Mouse (Mus musculus): ENCODE measurements around the gene Gli3. TPM values are rescaled to one million over a fixed set of nuclear protein-coding genes. Genes with fewer than 3 reads are reported as not detected.

Gli3 gene
- polyA plus RNA-seq, 1 experiment from 2014 or later: 4.8 TPM

DNA sequence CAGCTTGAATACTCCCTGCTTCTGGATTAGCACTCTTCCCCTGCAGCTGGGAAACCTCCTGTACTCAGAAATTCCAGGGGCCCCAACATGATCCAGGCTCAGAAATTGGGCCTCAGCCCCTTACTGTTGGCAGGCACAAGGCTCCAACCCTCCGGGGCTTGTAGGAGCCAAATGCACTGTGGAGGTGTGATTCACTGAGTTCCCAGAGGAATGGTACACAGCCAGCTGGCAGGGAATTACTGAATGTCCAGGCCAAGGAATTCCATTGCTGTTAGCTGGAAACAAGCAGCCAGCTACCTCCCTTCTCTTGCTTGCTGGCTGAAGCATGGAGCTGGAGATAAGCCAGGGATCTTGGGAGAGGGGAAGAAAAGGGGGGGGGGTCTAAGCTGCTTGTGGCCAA is 278.7 kb downstream of the Gli3 start:
- H3K9ac ChIP-seq (ENCODE audit: low read depth, low read length): no peak overlapping the region
- no peaks in the 10 kb centered on the region for H3K36me3 ChIP-seq (ENCODE audit: control insufficient read depth, insufficient read depth, low read length)
- no peak overlapping the region for H3K4me2 ChIP-seq (ENCODE audit: low read length)
- no peaks in the 10 kb centered on the region for H3K27me3 ChIP-seq (ENCODE audit: control insufficient read depth, insufficient read depth, low read depth, low read length)
- H3K4me1 ChIP-seq (ENCODE audit: control insufficient read depth, insufficient read depth, low read length): no peaks in the 10 kb centered on the region; the same call in 1 of the 2 replicates
- H3K27ac ChIP-seq (ENCODE audit: low read length): no peak overlapping the region
- 62% methylated on average over 1 of the region's 1 CpGs for WGBS
- H3K9me3 ChIP-seq (replicated peaks; ENCODE audit: control insufficient read depth, low read length, poor library complexity, severe bottlenecking): peaks cover 5% of the 10 kb centered on the region; the same call in 1 of the 2 replicates
- peak; percentile 89 for ATAC-seq
- no peak overlapping the region for H3K4me3 ChIP-seq (ENCODE audit: low read depth, low read length)

DNA sequence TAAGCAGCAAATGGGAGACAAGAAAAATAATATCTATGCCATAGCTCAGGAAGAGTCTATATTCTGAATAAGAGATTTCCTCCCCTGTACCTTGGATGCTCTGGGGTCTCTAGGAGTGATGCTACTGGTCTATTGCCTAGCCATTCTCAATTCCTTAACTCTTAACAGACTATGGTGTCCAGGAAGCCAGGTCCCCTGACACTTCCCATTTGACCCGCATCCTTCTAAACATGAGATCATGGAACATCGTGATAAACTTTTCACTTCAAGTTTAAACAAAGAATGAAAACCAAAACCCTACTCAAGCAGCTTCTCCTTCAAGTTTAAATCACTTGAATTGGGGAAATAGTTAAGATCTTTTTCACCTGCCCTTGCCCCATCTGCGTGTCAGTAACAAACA is 279.3 kb downstream of the Gli3 start:
- H3K36me3 ChIP-seq (ENCODE audit: control insufficient read depth, insufficient read depth, low read length): no peaks in the 10 kb centered on the region
- no peak overlapping the region for H3K27ac ChIP-seq (ENCODE audit: low read length)
- H3K4me1 ChIP-seq (ENCODE audit: control insufficient read depth, insufficient read depth, low read length): no peaks in the 10 kb centered on the region; the same call in 1 of the 2 replicates
- ATAC-seq: no peak
- H3K27me3 ChIP-seq (ENCODE audit: control insufficient read depth, insufficient read depth, low read depth, low read length): no peaks in the 10 kb centered on the region
- no peak overlapping the region for H3K9ac ChIP-seq (ENCODE audit: low read depth, low read length)
- H3K9me3 ChIP-seq (replicated peaks; ENCODE audit: control insufficient read depth, low read length, poor library complexity, severe bottlenecking): peaks cover 5% of the 10 kb centered on the region; the same call in 1 of the 2 replicates
- no peak overlapping the region for H3K4me2 ChIP-seq (ENCODE audit: low read length)
- 91% methylated on average over 3 of the region's 3 CpGs for WGBS
- no peak overlapping the region for H3K4me3 ChIP-seq (ENCODE audit: low read depth, low read length)

DNA sequence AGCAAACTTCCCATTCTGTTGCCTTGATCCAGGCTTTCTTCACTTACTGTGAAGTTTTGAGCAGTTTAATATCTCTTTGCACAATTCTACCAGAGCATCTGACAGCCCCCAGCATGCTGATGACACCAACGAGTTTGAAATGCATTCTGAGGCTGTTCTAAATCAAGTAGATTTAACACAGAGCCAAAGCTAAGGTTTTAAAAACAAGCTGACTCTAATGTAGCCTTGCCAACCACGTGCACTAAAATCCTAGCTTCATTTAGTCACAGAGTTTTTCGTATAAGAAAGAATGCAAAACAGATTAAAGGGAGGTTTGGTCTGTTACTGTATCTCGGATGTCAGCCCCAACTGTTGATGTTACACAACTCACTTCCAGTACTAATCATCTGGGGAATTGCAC is 279.7 kb downstream of the Gli3 start:
- no peak for ATAC-seq
- Histone ChIP-seq H3K27me3 (ENCODE audit: control insufficient read depth, insufficient read depth, low read depth, low read length) (no peaks in the 10 kb centered on the region), H3K4me1 (ENCODE audit: control insufficient read depth, insufficient read depth, low read length) (no peaks in the 10 kb centered on the region; the same call in 1 of the 2 replicates), H3K4me2 (ENCODE audit: low read length) (no peak overlapping the region), H3K36me3 (ENCODE audit: control insufficient read depth, insufficient read depth, low read length) (no peaks in the 10 kb centered on the region), H3K9ac (ENCODE audit: low read depth, low read length) (no peak overlapping the region), H3K4me3 (ENCODE audit: low read depth, low read length) (no peak overlapping the region), H3K9me3 (replicated peaks; ENCODE audit: control insufficient read depth, low read length, poor library complexity, severe bottlenecking) (peaks cover 5% of the 10 kb centered on the region; the same call in 1 of the 2 replicates), H3K27ac (ENCODE audit: low read length) (no peak overlapping the region)
- WGBS: 74% methylated on average over 4 of the region's 4 CpGs

DNA sequence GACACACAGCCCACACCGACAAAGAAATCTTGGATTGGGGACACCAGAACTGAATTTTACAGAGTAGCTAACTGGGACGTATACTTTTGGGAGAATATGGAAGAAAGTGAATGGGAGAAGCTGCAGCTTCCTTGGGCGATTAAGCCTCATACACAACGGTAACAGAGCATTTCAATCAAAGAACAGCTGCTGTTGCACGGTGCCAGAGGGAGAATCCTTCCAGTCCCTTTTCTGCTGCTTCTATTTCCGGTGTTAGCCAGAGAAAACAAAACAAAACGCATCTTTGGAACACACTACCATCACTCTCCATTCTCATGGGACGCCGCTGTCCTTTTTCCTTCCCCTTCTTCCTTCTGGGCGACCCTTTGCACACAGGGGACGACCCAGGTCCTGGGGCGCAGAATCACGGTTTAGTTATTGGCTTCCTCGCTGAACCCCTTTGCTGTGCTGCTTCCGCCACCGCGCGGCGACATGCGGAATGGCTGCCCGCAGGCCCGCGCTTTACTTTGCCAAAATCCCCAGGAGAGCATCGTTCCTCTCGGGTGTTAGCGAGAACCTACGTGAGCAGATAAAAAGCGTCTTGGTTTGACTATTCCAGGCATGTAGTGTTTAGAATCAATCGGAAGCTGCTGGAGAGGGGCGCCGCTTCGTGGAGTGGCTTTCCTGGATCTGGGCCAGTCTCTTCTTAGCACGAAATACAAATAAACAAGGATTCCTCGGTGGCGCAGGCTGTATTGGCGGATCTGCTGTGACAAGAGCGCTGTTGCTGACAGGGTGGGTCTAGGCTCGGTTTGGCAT is 296.0 kb downstream of the Gli3 start:
- no peaks in the 10 kb centered on the region for H3K27me3 ChIP-seq (ENCODE audit: control insufficient read depth, insufficient read depth, low read depth, low read length)
- no peaks in the 10 kb centered on the region for H3K36me3 ChIP-seq (ENCODE audit: control insufficient read depth, insufficient read depth, low read length)
- peak; percentile 93 for ATAC-seq
- H3K9ac ChIP-seq (ENCODE audit: low read depth, low read length): peak overlapping the region; percentile 70
- H3K4me1 ChIP-seq (ENCODE audit: control insufficient read depth, insufficient read depth, low read length): peaks cover 14% of the 10 kb centered on the region
- peak overlapping the region; percentile 40 for H3K4me3 ChIP-seq (ENCODE audit: low read depth, low read length)
- peak overlapping the region; percentile 65 for H3K4me2 ChIP-seq (ENCODE audit: low read length)
- no peaks in the 10 kb centered on the region for H3K9me3 ChIP-seq (replicated peaks; ENCODE audit: control insufficient read depth, low read length, poor library complexity, severe bottlenecking)
- peak overlapping the region; percentile 89 for H3K27ac ChIP-seq (ENCODE audit: low read length)
- WGBS: 3% methylated on average over 38 of the region's 38 CpGs

DNA sequence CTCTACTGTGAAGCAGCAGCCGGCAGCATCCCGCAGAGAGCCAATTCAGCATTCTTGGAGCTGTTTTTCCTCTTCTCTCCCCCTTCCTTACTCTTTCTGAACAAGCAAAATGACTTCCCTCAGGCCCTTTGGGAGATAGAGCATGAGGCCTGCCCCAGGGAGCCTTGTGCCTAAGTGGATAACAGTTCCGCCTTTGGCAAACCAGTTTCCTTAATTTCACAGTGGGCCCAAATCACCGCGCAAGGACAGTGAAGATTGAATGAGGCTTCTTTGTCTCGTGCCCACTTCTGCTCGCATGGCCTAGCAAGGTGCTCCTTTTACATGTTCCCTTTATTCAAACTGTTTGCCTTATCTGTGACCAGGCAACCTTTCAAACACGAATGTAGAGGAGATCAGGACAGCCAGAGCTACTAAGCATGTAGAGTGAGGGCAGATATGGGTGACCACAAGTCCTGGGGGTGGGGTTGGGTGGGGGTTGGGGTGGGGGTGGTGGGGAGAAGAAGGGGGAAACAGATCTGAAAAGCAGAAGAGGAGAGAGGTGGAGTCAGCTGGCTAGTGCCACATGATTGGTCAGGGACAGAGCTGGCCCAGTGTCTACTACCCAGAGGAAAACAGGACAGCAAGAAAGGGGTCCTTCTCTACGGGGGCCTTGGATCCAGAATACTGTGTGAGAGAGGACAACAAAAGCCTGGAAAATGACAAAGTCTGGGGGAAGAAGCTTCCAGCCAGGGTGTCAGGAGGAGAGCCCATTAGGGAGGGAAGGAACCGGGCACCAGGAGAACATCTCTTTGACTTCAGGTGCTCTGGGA is 296.8 kb downstream of the Gli3 start:
- H3K9me3 ChIP-seq (replicated peaks; ENCODE audit: control insufficient read depth, low read length, poor library complexity, severe bottlenecking): no peaks in the 10 kb centered on the region
- H3K4me1 ChIP-seq (ENCODE audit: control insufficient read depth, insufficient read depth, low read length): peaks cover 14% of the 10 kb centered on the region
- H3K27ac ChIP-seq (ENCODE audit: low read length): peak overlapping the region; percentile 89
- WGBS: 8% methylated on average over 10 of the region's 10 CpGs
- peak overlapping the region; percentile 65 for H3K4me2 ChIP-seq (ENCODE audit: low read length)
- peak overlapping the region; percentile 70 for H3K9ac ChIP-seq (ENCODE audit: low read depth, low read length)
- no peaks in the 10 kb centered on the region for H3K27me3 ChIP-seq (ENCODE audit: control insufficient read depth, insufficient read depth, low read depth, low read length)
- no peaks in the 10 kb centered on the region for H3K36me3 ChIP-seq (ENCODE audit: control insufficient read depth, insufficient read depth, low read length)
- H3K4me3 ChIP-seq (ENCODE audit: low read depth, low read length): peak overlapping the region; percentile 40
- peak; percentile 44 for ATAC-seq

DNA sequence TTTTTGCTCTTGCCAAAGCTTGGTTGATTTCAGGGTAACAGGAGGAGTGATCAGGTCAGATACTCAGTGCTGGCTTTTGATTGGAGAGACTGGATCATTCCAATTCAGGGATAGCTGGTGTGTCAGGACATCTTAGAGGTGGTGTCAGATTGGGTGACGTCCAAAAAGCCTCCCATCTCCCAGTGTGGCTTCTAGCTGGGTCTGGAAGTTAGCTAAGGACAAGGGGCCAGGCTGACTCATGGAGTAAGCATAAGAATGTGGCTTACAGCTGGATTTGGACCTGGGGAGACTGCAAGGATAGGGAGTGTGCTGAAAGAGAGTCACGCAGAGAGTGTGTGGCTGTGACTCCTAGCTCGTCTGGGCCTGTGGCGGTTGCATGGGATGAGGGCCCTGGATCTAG is 299.3 kb downstream of the Gli3 start:
- 90% methylated on average over 4 of the region's 4 CpGs for WGBS
- Histone ChIP-seq H3K27ac (ENCODE audit: low read length) (no peak overlapping the region), H3K36me3 (ENCODE audit: control insufficient read depth, insufficient read depth, low read length) (no peaks in the 10 kb centered on the region), H3K4me2 (ENCODE audit: low read length) (no peak overlapping the region), H3K9me3 (replicated peaks; ENCODE audit: control insufficient read depth, low read length, poor library complexity, severe bottlenecking) (no peaks in the 10 kb centered on the region), H3K9ac (ENCODE audit: low read depth, low read length) (no peak overlapping the region), H3K4me1 (ENCODE audit: control insufficient read depth, insufficient read depth, low read length) (peaks cover 14% of the 10 kb centered on the region), H3K27me3 (ENCODE audit: control insufficient read depth, insufficient read depth, low read depth, low read length) (no peaks in the 10 kb centered on the region), H3K4me3 (ENCODE audit: low read depth, low read length) (no peak overlapping the region)
- no peak for ATAC-seq

DNA sequence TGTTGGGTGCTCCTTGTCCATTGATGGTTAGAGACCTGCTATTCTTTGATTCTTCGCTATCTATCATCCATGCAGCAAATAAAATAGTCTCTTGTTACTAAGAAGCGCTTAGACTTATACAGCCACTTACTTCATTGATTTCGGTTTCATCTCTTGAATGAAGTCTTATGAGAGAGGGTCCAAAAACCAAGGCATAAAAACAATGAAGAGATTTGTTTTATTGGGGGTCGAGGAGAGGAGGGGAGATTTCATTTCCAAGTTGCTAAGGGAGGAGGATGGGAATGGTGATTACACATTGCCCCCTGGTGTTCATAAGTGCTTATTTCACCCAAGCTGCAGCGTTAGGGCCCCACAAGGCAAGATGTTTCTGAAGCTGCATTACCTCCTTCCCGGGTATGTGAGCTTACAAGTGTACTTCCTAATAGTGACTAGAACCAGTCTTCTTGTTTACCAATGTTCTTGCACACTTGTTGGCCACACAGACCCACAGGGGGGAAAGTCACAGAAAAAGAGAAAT is 299.9 kb downstream of the Gli3 start:
- peaks cover 14% of the 10 kb centered on the region for H3K4me1 ChIP-seq (ENCODE audit: control insufficient read depth, insufficient read depth, low read length)
- ATAC-seq: peak; percentile 29; the same call in 1 of the 2 replicates
- 40% methylated on average over 6 of the region's 6 CpGs for WGBS
- no peak overlapping the region for H3K4me3 ChIP-seq (ENCODE audit: low read depth, low read length)
- no peaks in the 10 kb centered on the region for H3K9me3 ChIP-seq (replicated peaks; ENCODE audit: control insufficient read depth, low read length, poor library complexity, severe bottlenecking)
- no peak overlapping the region for H3K4me2 ChIP-seq (ENCODE audit: low read length)
- no peaks in the 10 kb centered on the region for H3K36me3 ChIP-seq (ENCODE audit: control insufficient read depth, insufficient read depth, low read length)
- H3K27me3 ChIP-seq (ENCODE audit: control insufficient read depth, insufficient read depth, low read depth, low read length): no peaks in the 10 kb centered on the region
- no peak overlapping the region for H3K9ac ChIP-seq (ENCODE audit: low read depth, low read length)
- no peak overlapping the region for H3K27ac ChIP-seq (ENCODE audit: low read length)

DNA sequence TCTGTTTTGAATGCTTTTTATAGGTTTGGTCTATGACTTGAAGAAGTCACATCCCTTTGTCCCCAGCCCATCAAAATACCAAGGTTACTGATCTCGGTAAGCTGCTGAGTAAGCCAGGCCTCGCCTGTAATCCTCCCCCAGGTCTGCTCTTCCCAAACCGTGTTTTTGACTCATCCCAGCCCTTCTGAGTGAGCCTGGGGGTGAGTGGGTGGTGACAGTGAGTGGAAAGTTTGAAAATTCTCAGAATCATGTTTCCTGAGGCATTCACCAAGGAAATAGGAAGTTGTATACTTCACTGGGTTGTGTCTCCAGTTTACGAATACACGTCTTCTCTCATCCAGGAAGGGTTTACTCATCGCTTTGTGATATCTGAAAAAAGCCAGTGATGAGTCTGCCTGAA is 314.6 kb downstream of the Gli3 start:
- Histone ChIP-seq H3K4me2 (ENCODE audit: low read length) (no peak overlapping the region), H3K27ac (ENCODE audit: low read length) (no peak overlapping the region), H3K9ac (ENCODE audit: low read depth, low read length) (no peak overlapping the region), H3K4me3 (ENCODE audit: low read depth, low read length) (no peak overlapping the region), H3K27me3 (ENCODE audit: control insufficient read depth, insufficient read depth, low read depth, low read length) (no peaks in the 10 kb centered on the region), H3K4me1 (ENCODE audit: control insufficient read depth, insufficient read depth, low read length) (no peaks in the 10 kb centered on the region), H3K9me3 (replicated peaks; ENCODE audit: control insufficient read depth, low read length, poor library complexity, severe bottlenecking) (no peaks in the 10 kb centered on the region), H3K36me3 (ENCODE audit: control insufficient read depth, insufficient read depth, low read length) (no peaks in the 10 kb centered on the region)
- 80% methylated on average over 6 of the region's 6 CpGs for WGBS
- no peak for ATAC-seq

Measured in midbrain, embryonic 16.5 days (tissue).